Mouse (Mus musculus): ENCODE results near the gene H2-Q4. TPM values are rescaled to one million over a fixed set of nuclear protein-coding genes. Genes with fewer than 3 reads are reported as not detected.
"Not testable (repeated sequence)": the region's sequence is repeated elsewhere in the genome, so short reads cannot be mapped to it uniquely, and the experiment has no call there.

The H2-Q4 gene
- polyA plus RNA-seq, 1 experiment from 2014 or later, result 2.5 TPM

- H3K4me2 ChIP-seq (ENCODE audit: low read length); H3K36me3 ChIP-seq (ENCODE audit: control insufficient read depth, insufficient read depth, low read length); DNase-seq (ENCODE audit: low spot score); ATAC-seq (replicated peaks; ENCODE audit: low FRiP score, low TSS enrichment, low read depth); H3K4me1 ChIP-seq (replicated peaks; ENCODE audit: control insufficient read depth, insufficient read depth, low read length); H3K4me3 ChIP-seq (ENCODE audit: low read depth, low read length); H3K9ac ChIP-seq (ENCODE audit: low read length); H3K27me3 ChIP-seq (replicated peaks; ENCODE audit: control insufficient read depth, insufficient read depth, low read length); H3K9me3 ChIP-seq (ENCODE audit: control insufficient read depth, low read length); H3K27ac ChIP-seq (ENCODE audit: low read depth): not testable (repeated sequence)
- WGBS, result no CpG with 5 or more reads among the region's 1 CpGs
These were observed 33.6 kb downstream of the H2-Q4 start for GRCm38 (mm10) chr17:35413057-35413456.

GRCm38 (mm10) chr17:35415273-35416129 is 36.1 kb downstream of the H2-Q4 start:
- H3K4me1 ChIP-seq (replicated peaks; ENCODE audit: control insufficient read depth, insufficient read depth, low read length); H3K36me3 ChIP-seq (ENCODE audit: control insufficient read depth, insufficient read depth, low read length); H3K27ac ChIP-seq (ENCODE audit: low read depth); H3K9ac ChIP-seq (ENCODE audit: low read length); H3K27me3 ChIP-seq (replicated peaks; ENCODE audit: control insufficient read depth, insufficient read depth, low read length); DNase-seq (ENCODE audit: low spot score); H3K4me3 ChIP-seq (ENCODE audit: low read depth, low read length); H3K9me3 ChIP-seq (ENCODE audit: control insufficient read depth, low read length); ATAC-seq (replicated peaks; ENCODE audit: low FRiP score, low TSS enrichment, low read depth); H3K4me2 ChIP-seq (ENCODE audit: low read length): not testable (repeated sequence)
- 43% methylated on average over 3 of the region's 10 CpGs for WGBS

- ATAC-seq (replicated peaks; ENCODE audit: low FRiP score, low TSS enrichment, low read depth) (no peak), DNase-seq (ENCODE audit: low spot score) (peak; percentile 52)
- H3K9ac ChIP-seq (ENCODE audit: low read length), result no peak overlapping the region
- 0 out of 2 replicates have a peak, but pooled peaks cover 2% of the 10 kb centered on the region for H3K9me3 ChIP-seq (ENCODE audit: control insufficient read depth, low read length)
- H3K27me3 ChIP-seq (replicated peaks; ENCODE audit: control insufficient read depth, insufficient read depth, low read length), result no peaks in the 10 kb centered on the region; the same call in 1 of the 2 replicates
- no peaks in the 10 kb centered on the region for H3K36me3 ChIP-seq (ENCODE audit: control insufficient read depth, insufficient read depth, low read length)
- H3K4me3 ChIP-seq (ENCODE audit: low read depth, low read length), result no peak overlapping the region
- no peaks in the 10 kb centered on the region for H3K4me1 ChIP-seq (replicated peaks; ENCODE audit: control insufficient read depth, insufficient read depth, low read length)
- H3K4me2 ChIP-seq (ENCODE audit: low read length), result no peak overlapping the region
- 59% methylated on average over 7 of the region's 7 CpGs for WGBS
- no peak overlapping the region for H3K27ac ChIP-seq (ENCODE audit: low read depth)
These were observed 39.4 kb downstream of the H2-Q4 start for GRCm38 (mm10) chr17:35418772-35419171.

GRCm38 (mm10) chr17:35419564-35419963 is 40.1 kb downstream of the H2-Q4 start:
- ATAC-seq (replicated peaks; ENCODE audit: low FRiP score, low TSS enrichment, low read depth), result not testable (repeated sequence)

GRCm38 (mm10) chr17:35420206-35420810 is 40.9 kb downstream of the H2-Q4 start:
- H3K4me1 ChIP-seq (replicated peaks; ENCODE audit: control insufficient read depth, insufficient read depth, low read length); ATAC-seq (replicated peaks; ENCODE audit: low FRiP score, low TSS enrichment, low read depth); H3K36me3 ChIP-seq (ENCODE audit: control insufficient read depth, insufficient read depth, low read length); H3K9ac ChIP-seq (ENCODE audit: low read length); H3K4me2 ChIP-seq (ENCODE audit: low read length); H3K27ac ChIP-seq (ENCODE audit: low read depth); H3K9me3 ChIP-seq (ENCODE audit: control insufficient read depth, low read length); H3K27me3 ChIP-seq (replicated peaks; ENCODE audit: control insufficient read depth, insufficient read depth, low read length); H3K4me3 ChIP-seq (ENCODE audit: low read depth, low read length): not testable (repeated sequence)
- DNase-seq (ENCODE audit: low spot score), result peak; percentile 83
- WGBS, result 15% methylated on average over 11 of the region's 11 CpGs

More at GRCm38 (mm10) chr17:35419564-35419963, 40.1 kb downstream of the H2-Q4 start:
- 58% methylated on average over 4 of the region's 4 CpGs for WGBS
- H3K4me2 ChIP-seq (ENCODE audit: low read length); H3K27me3 ChIP-seq (replicated peaks; ENCODE audit: control insufficient read depth, insufficient read depth, low read length); DNase-seq (ENCODE audit: low spot score); H3K4me3 ChIP-seq (ENCODE audit: low read depth, low read length); H3K4me1 ChIP-seq (replicated peaks; ENCODE audit: control insufficient read depth, insufficient read depth, low read length); H3K36me3 ChIP-seq (ENCODE audit: control insufficient read depth, insufficient read depth, low read length); H3K9me3 ChIP-seq (ENCODE audit: control insufficient read depth, low read length); H3K9ac ChIP-seq (ENCODE audit: low read length); H3K27ac ChIP-seq (ENCODE audit: low read depth): not testable (repeated sequence)

- 82% methylated on average over 4 of the region's 4 CpGs for WGBS
- H3K27me3 ChIP-seq (replicated peaks; ENCODE audit: control insufficient read depth, insufficient read depth, low read length); H3K9ac ChIP-seq (ENCODE audit: low read length); H3K9me3 ChIP-seq (ENCODE audit: control insufficient read depth, low read length); H3K27ac ChIP-seq (ENCODE audit: low read depth); DNase-seq (ENCODE audit: low spot score); H3K4me3 ChIP-seq (ENCODE audit: low read depth, low read length); ATAC-seq (replicated peaks; ENCODE audit: low FRiP score, low TSS enrichment, low read depth); H3K4me2 ChIP-seq (ENCODE audit: low read length); H3K4me1 ChIP-seq (replicated peaks; ENCODE audit: control insufficient read depth, insufficient read depth, low read length); H3K36me3 ChIP-seq (ENCODE audit: control insufficient read depth, insufficient read depth, low read length): not testable (repeated sequence)
These were observed 41.9 kb downstream of the H2-Q4 start for GRCm38 (mm10) chr17:35421331-35421730.

GRCm38 (mm10) chr17:35422360-35422759 is 42.9 kb downstream of the H2-Q4 start:
- H3K4me1 ChIP-seq (replicated peaks; ENCODE audit: control insufficient read depth, insufficient read depth, low read length); ATAC-seq (replicated peaks; ENCODE audit: low FRiP score, low TSS enrichment, low read depth); H3K9me3 ChIP-seq (ENCODE audit: control insufficient read depth, low read length); DNase-seq (ENCODE audit: low spot score); H3K4me2 ChIP-seq (ENCODE audit: low read length); H3K9ac ChIP-seq (ENCODE audit: low read length); H3K4me3 ChIP-seq (ENCODE audit: low read depth, low read length); H3K27me3 ChIP-seq (replicated peaks; ENCODE audit: control insufficient read depth, insufficient read depth, low read length); H3K27ac ChIP-seq (ENCODE audit: low read depth); H3K36me3 ChIP-seq (ENCODE audit: control insufficient read depth, insufficient read depth, low read length): not testable (repeated sequence)
- WGBS, result 89% methylated on average over 5 of the region's 5 CpGs

- not testable (repeated sequence) for H3K9me3 ChIP-seq (ENCODE audit: control insufficient read depth, low read length); ATAC-seq (replicated peaks; ENCODE audit: low FRiP score, low TSS enrichment, low read depth); H3K4me1 ChIP-seq (replicated peaks; ENCODE audit: control insufficient read depth, insufficient read depth, low read length); H3K36me3 ChIP-seq (ENCODE audit: control insufficient read depth, insufficient read depth, low read length); H3K4me3 ChIP-seq (ENCODE audit: low read depth, low read length); H3K4me2 ChIP-seq (ENCODE audit: low read length); DNase-seq (ENCODE audit: low spot score); H3K9ac ChIP-seq (ENCODE audit: low read length); H3K27me3 ChIP-seq (replicated peaks; ENCODE audit: control insufficient read depth, insufficient read depth, low read length); H3K27ac ChIP-seq (ENCODE audit: low read depth)
- 71% methylated on average over 3 of the region's 3 CpGs for WGBS
These were observed 43.9 kb downstream of the H2-Q4 start for GRCm38 (mm10) chr17:35423131-35423810.
